Mouse (Mus musculus): ENCODE results near the gene Lrrc28. TPM values are rescaled to one million over a fixed set of nuclear protein-coding genes. Genes with fewer than 3 reads are reported as not detected.

Lrrc28 gene
- polyA plus RNA-seq, 1 experiment from 2014 or later = 13.4 TPM

GRCm38 (mm10) chr7:67543641-67544040, 101.4 kb downstream of the Lrrc28 start:
- Histone ChIP-seq H3K27me3 (replicated peaks; ENCODE audit: insufficient read depth, low read length) (no peaks in the 10 kb centered on the region), H3K4me3 (ENCODE audit: low read depth, low read length) (no peak overlapping the region), H3K9me3 (ENCODE audit: low read length) (no peaks in the 10 kb centered on the region), H3K9ac (replicated peaks; ENCODE audit: low read depth) (no peak overlapping the region), H3K4me2 (replicated peaks; ENCODE audit: low read depth, low read length) (no peak overlapping the region), H3K27ac (ENCODE audit: low read length) (no peak overlapping the region), H3K36me3 (ENCODE audit: insufficient read depth, low read length) (no peaks in the 10 kb centered on the region), H3K4me1 (ENCODE audit: insufficient read depth, low read depth, low read length) (no peaks in the 10 kb centered on the region)
- 76% methylated on average over 6 of the region's 6 CpGs for WGBS
- DNase-seq (ENCODE audit: low spot score) = no peak
- no peak for TF ChIP-seq CTCF (IDR thresholded peaks at IDR 0.05)
- no peak for TF ChIP-seq EP300 (IDR thresholded peaks at IDR 0.05)
- no peak for ATAC-seq

DNA sequence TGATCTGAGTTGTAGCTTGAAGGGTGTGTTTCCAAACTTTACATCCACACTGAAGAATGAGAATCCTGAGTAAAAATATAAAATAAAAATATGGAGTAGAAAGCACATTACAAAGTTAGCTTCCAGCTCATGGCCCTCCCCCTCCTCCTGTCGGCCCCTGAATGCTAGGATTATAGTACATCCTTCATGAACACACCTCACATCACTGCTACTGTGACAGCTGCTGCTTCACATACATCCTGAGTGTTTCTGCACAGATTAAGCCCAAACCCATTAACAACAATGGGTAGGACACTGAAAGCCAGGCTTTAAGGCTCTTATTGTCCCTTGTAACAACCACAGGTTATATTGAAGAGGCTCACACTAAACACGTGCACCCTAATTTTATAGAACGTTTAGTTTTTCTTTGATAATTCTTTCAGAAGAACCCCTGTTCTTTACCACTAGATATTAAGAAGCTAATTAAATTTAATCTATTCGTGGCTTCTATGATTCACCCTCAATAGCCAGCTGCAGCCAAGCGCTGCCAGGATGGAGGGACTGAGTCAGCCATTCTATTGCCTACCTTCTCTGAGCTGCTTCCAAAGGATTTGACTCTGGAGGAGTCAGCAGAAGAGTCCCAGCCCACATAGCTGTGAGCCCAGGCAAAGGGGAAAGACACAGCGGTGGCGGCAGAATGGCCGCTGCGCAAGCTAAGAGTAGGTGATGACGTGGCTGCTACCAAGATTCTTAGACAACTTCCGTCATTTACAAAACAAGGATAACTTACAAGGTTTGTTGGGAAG, 108.3 kb downstream of the Lrrc28 start:
- Histone ChIP-seq H3K36me3 (ENCODE audit: insufficient read depth, low read length) (no peaks in the 10 kb centered on the region), H3K9me3 (ENCODE audit: low read length) (no peaks in the 10 kb centered on the region), H3K4me3 (ENCODE audit: low read depth, low read length) (no peak overlapping the region), H3K27me3 (replicated peaks; ENCODE audit: insufficient read depth, low read length) (no peaks in the 10 kb centered on the region), H3K9ac (replicated peaks; ENCODE audit: low read depth) (no peak overlapping the region), H3K27ac (ENCODE audit: low read length) (no peak overlapping the region), H3K4me1 (ENCODE audit: insufficient read depth, low read depth, low read length) (no peaks in the 10 kb centered on the region), H3K4me2 (replicated peaks; ENCODE audit: low read depth, low read length) (no peak overlapping the region)
- ATAC-seq = no peak
- no peak for TF ChIP-seq CTCF (IDR thresholded peaks at IDR 0.05)
- no peak for TF ChIP-seq EP300 (IDR thresholded peaks at IDR 0.05)
- no peak for DNase-seq (ENCODE audit: low spot score)
- WGBS = 91% methylated on average over 11 of the region's 11 CpGs

DNA sequence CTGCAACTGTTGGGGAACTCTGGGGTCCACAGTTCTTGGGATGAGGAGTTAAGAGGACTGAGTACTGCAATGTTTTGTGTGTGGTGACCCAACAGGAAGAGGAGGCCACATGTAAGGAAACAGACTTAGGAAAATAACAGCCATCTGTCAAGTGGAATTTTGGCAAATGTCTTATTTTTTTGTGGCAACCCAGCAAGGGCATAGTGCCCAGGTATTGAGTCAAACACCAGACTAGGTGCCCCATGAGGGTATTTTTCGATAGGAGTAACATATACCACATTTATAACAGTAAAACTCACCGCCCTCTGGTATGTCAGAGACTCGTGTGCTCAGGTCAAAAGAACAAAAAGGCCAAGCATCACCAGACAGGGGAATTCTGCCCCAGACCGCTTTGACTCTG, 109.1 kb downstream of the Lrrc28 start:
- ATAC-seq (no peak), DNase-seq (ENCODE audit: low spot score) (no peak)
- no peak for TF ChIP-seq EP300 (IDR thresholded peaks at IDR 0.05)
- no peak for TF ChIP-seq CTCF (IDR thresholded peaks at IDR 0.05)
- H3K27me3 ChIP-seq (replicated peaks; ENCODE audit: insufficient read depth, low read length) = no peaks in the 10 kb centered on the region
- no peak overlapping the region for H3K4me2 ChIP-seq (replicated peaks; ENCODE audit: low read depth, low read length)
- 80% methylated on average over 4 of the region's 4 CpGs for WGBS
- no peaks in the 10 kb centered on the region for H3K36me3 ChIP-seq (ENCODE audit: insufficient read depth, low read length)
- no peaks in the 10 kb centered on the region for H3K4me1 ChIP-seq (ENCODE audit: insufficient read depth, low read depth, low read length)
- H3K9ac ChIP-seq (replicated peaks; ENCODE audit: low read depth) = no peak overlapping the region
- no peak overlapping the region for H3K4me3 ChIP-seq (ENCODE audit: low read depth, low read length)
- no peaks in the 10 kb centered on the region for H3K9me3 ChIP-seq (ENCODE audit: low read length)
- H3K27ac ChIP-seq (ENCODE audit: low read length) = no peak overlapping the region

DNA sequence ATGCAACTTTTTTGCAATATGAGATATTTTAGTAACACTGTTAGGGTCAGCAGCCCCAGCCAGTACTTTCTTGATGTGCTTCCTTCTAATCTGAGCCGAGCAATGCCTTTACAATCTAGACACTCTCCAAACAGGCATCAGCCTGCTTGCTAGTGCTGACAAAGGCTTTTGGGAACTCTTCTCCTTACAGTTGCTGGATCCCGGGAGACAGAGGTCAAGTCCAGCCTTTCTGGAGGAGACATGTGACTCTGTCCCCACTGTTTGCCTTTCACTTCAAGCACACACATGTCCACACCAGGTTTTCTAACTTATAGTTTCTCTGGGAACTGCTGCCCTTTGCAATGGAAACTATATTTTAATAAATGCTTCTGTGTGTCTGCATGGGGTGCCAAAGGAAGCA, 114.1 kb downstream of the Lrrc28 start:
- Histone ChIP-seq H3K4me3 (ENCODE audit: low read depth, low read length) (no peak overlapping the region), H3K27ac (ENCODE audit: low read length) (no peak overlapping the region), H3K4me2 (replicated peaks; ENCODE audit: low read depth, low read length) (no peak overlapping the region), H3K4me1 (ENCODE audit: insufficient read depth, low read depth, low read length) (peaks cover 6% of the 10 kb centered on the region; the same call in 1 of the 2 replicates), H3K27me3 (replicated peaks; ENCODE audit: insufficient read depth, low read length) (no peaks in the 10 kb centered on the region), H3K9ac (replicated peaks; ENCODE audit: low read depth) (no peak overlapping the region), H3K9me3 (ENCODE audit: low read length) (no peaks in the 10 kb centered on the region), H3K36me3 (ENCODE audit: insufficient read depth, low read length) (no peaks in the 10 kb centered on the region)
- DNase-seq (ENCODE audit: low spot score) (peak; percentile 62), ATAC-seq (peak; percentile 44; the same call in 1 of the 2 replicates)
- 37% methylated on average over 2 of the region's 2 CpGs for WGBS
- TF ChIP-seq CTCF (IDR thresholded peaks at IDR 0.05) = no peak
- no peak for TF ChIP-seq EP300 (IDR thresholded peaks at IDR 0.05)

DNA sequence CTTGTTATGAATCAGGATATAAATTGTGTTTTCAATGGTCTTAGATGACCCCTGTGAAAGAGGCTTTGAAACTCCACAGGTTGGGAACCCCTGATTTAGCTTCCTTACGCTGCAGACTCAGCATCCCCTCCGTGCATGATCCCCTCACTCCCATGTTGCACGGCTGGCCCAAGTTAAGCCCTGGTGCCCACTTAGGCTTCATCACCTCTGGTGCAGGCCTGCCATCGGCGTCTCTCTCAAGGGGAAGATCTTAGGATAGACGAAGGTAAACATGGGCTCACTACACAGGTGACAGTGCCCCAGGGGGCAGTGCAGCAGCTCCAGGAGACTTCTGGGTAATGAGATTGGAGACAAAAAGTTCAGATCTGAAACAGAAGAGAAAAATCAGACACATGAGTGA, 115.7 kb downstream of the Lrrc28 start:
- H3K4me2 ChIP-seq (replicated peaks; ENCODE audit: low read depth, low read length) = no peak overlapping the region
- no peak overlapping the region for H3K27ac ChIP-seq (ENCODE audit: low read length)
- no peaks in the 10 kb centered on the region for H3K36me3 ChIP-seq (ENCODE audit: insufficient read depth, low read length)
- TF ChIP-seq EP300 (IDR thresholded peaks at IDR 0.05) (no peak), CTCF (IDR thresholded peaks at IDR 0.05) (no peak)
- H3K9me3 ChIP-seq (ENCODE audit: low read length) = no peaks in the 10 kb centered on the region
- DNase-seq (ENCODE audit: low spot score) = no peak
- H3K27me3 ChIP-seq (replicated peaks; ENCODE audit: insufficient read depth, low read length) = no peaks in the 10 kb centered on the region
- H3K9ac ChIP-seq (replicated peaks; ENCODE audit: low read depth) = no peak overlapping the region
- 76% methylated on average over 6 of the region's 6 CpGs for WGBS
- no peak overlapping the region for H3K4me3 ChIP-seq (ENCODE audit: low read depth, low read length)
- H3K4me1 ChIP-seq (ENCODE audit: insufficient read depth, low read depth, low read length) = peaks cover 6% of the 10 kb centered on the region; the same call in 1 of the 2 replicates
- ATAC-seq = no peak

GRCm38 (mm10) chr7:67528821-67529221, 116.2 kb downstream of the Lrrc28 start:
- Histone ChIP-seq H3K27me3 (replicated peaks; ENCODE audit: insufficient read depth, low read length) (no peaks in the 10 kb centered on the region), H3K9me3 (ENCODE audit: low read length) (no peaks in the 10 kb centered on the region), H3K27ac (ENCODE audit: low read length) (no peak overlapping the region), H3K4me3 (ENCODE audit: low read depth, low read length) (no peak overlapping the region), H3K9ac (replicated peaks; ENCODE audit: low read depth) (no peak overlapping the region), H3K36me3 (ENCODE audit: insufficient read depth, low read length) (no peaks in the 10 kb centered on the region), H3K4me1 (ENCODE audit: insufficient read depth, low read depth, low read length) (peaks cover 6% of the 10 kb centered on the region; the same call in 1 of the 2 replicates), H3K4me2 (replicated peaks; ENCODE audit: low read depth, low read length) (no peak overlapping the region)
- ATAC-seq = no peak
- no peak for TF ChIP-seq EP300 (IDR thresholded peaks at IDR 0.05)
- no peak for TF ChIP-seq CTCF (IDR thresholded peaks at IDR 0.05)
- DNase-seq (ENCODE audit: low spot score) = no peak
- WGBS = 87% methylated on average over 18 of the region's 18 CpGs
